Mouse (Mus musculus): ENCODE measurements around the gene Mob3a. TPM values are rescaled to one million over a fixed set of nuclear protein-coding genes. Genes with fewer than 3 reads are reported as not detected.

The Mob3a gene
- total RNA-seq, 1 experiment: 29.2 TPM

GRCm38 (mm10) chr10:80656863-80657623 lies 44.7 kb downstream of the Mob3a start, which contains the start of gene Btbd2:
Btbd2 (minus strand) TSS chr10:80657071.
- Histone ChIP-seq H3K27ac (ENCODE audit: insufficient read depth, low read depth, low read length, poor library complexity, severe bottlenecking) (peak within 1 kb of the TSS; percentile 83), H3K9me3 (ENCODE audit: control insufficient read depth, insufficient read depth, low read depth, low read length) (no peaks in the 10 kb centered on the region), H3K4me3 (ENCODE audit: insufficient read depth in 1 of 2, low read depth in 1 of 2, low read length in 2 of 2, poor library complexity in 1 of 2, severe bottlenecking in 1 of 2) (peak within 1 kb of the TSS; percentile 78 to 93), H3K9ac (ENCODE audit: insufficient read depth, low read depth, low read length, poor library complexity, severe bottlenecking) (peak within 1 kb of the TSS; percentile 77), H3K36me3 (ENCODE audit: control insufficient read depth, insufficient read depth, low read length, poor library complexity, severe bottlenecking) (no peaks in the 10 kb centered on the region; the same call in 1 of the 2 replicates), H3K4me1 (ENCODE audit: control insufficient read depth in 2 of 2, insufficient read depth in 2 of 2, low read length in 2 of 2, poor library complexity in 1 of 2) (peaks cover 2 to 22% of the 10 kb centered on the region in 2 experiments)
- TF ChIP-seq CHD2 (IDR thresholded peaks at IDR 0.05; ENCODE audit: low read depth, low read length) (no peak), MAFK (IDR thresholded peaks at IDR 0.05; ENCODE audit: insufficient read depth, low read depth, low read length) (no peak), HCFC1 (IDR thresholded peaks at IDR 0.05; ENCODE audit: borderline replicate concordance, insufficient read depth, low read length) (no peak), ZC3H11A (IDR thresholded peaks at IDR 0.05; ENCODE audit: borderline replicate concordance, low read depth, low read length) (no peak), ZNF384 (IDR thresholded peaks at IDR 0.05; ENCODE audit: low read depth, low read length) (no peak)
- peak; percentile 62 for DNase-seq (ENCODE audit: low read depth, low spot score)
- in situ Hi-C loops (cut with MboI; ENCODE audit: low sequenced_read_pairs in 2 of 2, unreplicated experiment in 2 of 2): no loop called here

DNA sequence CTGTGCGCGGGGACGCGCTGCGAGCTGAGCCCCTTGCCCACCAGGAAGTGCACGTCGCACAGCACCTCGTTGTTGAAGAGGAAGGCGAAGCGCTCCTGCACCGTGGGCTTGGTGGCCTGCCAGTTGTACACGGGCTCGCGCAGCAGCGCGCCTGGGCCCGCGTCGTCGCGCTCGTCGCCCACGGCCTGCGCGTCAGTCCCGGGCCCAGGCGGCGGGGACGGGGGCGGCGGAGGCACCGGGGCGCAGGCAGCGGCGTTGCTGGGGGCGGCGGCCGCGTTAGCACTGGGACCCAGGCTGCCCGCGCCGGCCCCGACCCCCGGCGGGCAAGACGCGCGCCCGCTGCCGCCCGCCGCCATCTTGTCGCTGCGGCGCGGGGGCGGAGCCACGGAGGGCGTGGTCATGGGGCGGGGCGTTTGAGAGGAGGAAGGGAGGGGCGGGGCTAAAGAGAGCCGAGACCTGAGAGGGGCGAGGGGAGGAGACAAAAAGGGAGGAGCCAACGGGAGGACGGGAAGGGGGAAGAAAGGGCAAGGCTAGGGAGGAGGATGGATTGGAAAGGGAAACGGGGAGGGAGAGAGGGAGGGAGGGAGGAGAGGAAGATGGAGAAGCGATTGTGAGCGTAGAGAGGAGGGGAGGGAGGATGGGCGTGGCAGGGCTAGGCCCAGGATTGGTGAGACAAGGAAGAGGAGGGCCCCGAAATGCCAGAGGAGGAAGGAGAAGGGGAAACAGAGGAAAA lies 45.5 kb downstream of the Mob3a start:
- no peaks in the 10 kb centered on the region for H3K9me3 ChIP-seq (ENCODE audit: control insufficient read depth, insufficient read depth, low read depth, low read length)
- peak; percentile 100 for DNase-seq (ENCODE audit: low read depth, low spot score)
- H3K9ac ChIP-seq (ENCODE audit: insufficient read depth, low read depth, low read length, poor library complexity, severe bottlenecking): peak overlapping the region; percentile 77
- H3K4me3 ChIP-seq (ENCODE audit: insufficient read depth in 1 of 2, low read depth in 1 of 2, low read length in 2 of 2, poor library complexity in 1 of 2, severe bottlenecking in 1 of 2): peak overlapping the region; percentile 78 to 93
- peak overlapping the region; percentile 83 for H3K27ac ChIP-seq (ENCODE audit: insufficient read depth, low read depth, low read length, poor library complexity, severe bottlenecking)
- TF ChIP-seq MAFK (IDR thresholded peaks at IDR 0.05; ENCODE audit: insufficient read depth, low read depth, low read length) (no peak), HCFC1 (IDR thresholded peaks at IDR 0.05; ENCODE audit: borderline replicate concordance, insufficient read depth, low read length) (no peak), CHD2 (IDR thresholded peaks at IDR 0.05; ENCODE audit: low read depth, low read length) (no peak), ZNF384 (IDR thresholded peaks at IDR 0.05; ENCODE audit: low read depth, low read length) (no peak)
- H3K4me1 ChIP-seq (ENCODE audit: control insufficient read depth in 2 of 2, insufficient read depth in 2 of 2, low read length in 2 of 2, poor library complexity in 1 of 2): peaks cover 2 to 22% of the 10 kb centered on the region in 2 experiments
- in situ Hi-C loops (cut with MboI; ENCODE audit: low sequenced_read_pairs in 2 of 2, unreplicated experiment in 2 of 2): no loop called here
- H3K36me3 ChIP-seq (ENCODE audit: control insufficient read depth, insufficient read depth, low read length, poor library complexity, severe bottlenecking): no peaks in the 10 kb centered on the region; the same call in 1 of the 2 replicates

- no peak overlapping the region for H3K27ac ChIP-seq (ENCODE audit: insufficient read depth, low read depth, low read length, poor library complexity, severe bottlenecking)
- TF ChIP-seq CHD2 (IDR thresholded peaks at IDR 0.05; ENCODE audit: low read depth, low read length) (no peak), ZNF384 (IDR thresholded peaks at IDR 0.05; ENCODE audit: low read depth, low read length) (no peak), HCFC1 (IDR thresholded peaks at IDR 0.05; ENCODE audit: borderline replicate concordance, insufficient read depth, low read length) (no peak), ZC3H11A (IDR thresholded peaks at IDR 0.05; ENCODE audit: borderline replicate concordance, low read depth, low read length) (no peak), MAFK (IDR thresholded peaks at IDR 0.05; ENCODE audit: insufficient read depth, low read depth, low read length) (no peak)
- no peaks in the 10 kb centered on the region for H3K9me3 ChIP-seq (ENCODE audit: control insufficient read depth, insufficient read depth, low read depth, low read length)
- DNase-seq (ENCODE audit: low read depth, low spot score): no peak
- in situ Hi-C loops (cut with MboI; ENCODE audit: low sequenced_read_pairs in 2 of 2, unreplicated experiment in 2 of 2): no loop called here
- H3K4me3 ChIP-seq (ENCODE audit: insufficient read depth in 1 of 2, low read depth in 1 of 2, low read length in 2 of 2, poor library complexity in 1 of 2, severe bottlenecking in 1 of 2): peak overlapping the region; percentile 78 to 93
- H3K4me1 ChIP-seq (ENCODE audit: control insufficient read depth in 2 of 2, insufficient read depth in 2 of 2, low read length in 2 of 2, poor library complexity in 1 of 2): peaks cover 2 to 22% of the 10 kb centered on the region in 2 experiments
- no peaks in the 10 kb centered on the region; the same call in 1 of the 2 replicates for H3K36me3 ChIP-seq (ENCODE audit: control insufficient read depth, insufficient read depth, low read length, poor library complexity, severe bottlenecking)
- H3K9ac ChIP-seq (ENCODE audit: insufficient read depth, low read depth, low read length, poor library complexity, severe bottlenecking): peak overlapping the region; percentile 77
Observed at GRCm38 (mm10) chr10:80655406-80656129, 46.2 kb downstream of the Mob3a start.

DNA sequence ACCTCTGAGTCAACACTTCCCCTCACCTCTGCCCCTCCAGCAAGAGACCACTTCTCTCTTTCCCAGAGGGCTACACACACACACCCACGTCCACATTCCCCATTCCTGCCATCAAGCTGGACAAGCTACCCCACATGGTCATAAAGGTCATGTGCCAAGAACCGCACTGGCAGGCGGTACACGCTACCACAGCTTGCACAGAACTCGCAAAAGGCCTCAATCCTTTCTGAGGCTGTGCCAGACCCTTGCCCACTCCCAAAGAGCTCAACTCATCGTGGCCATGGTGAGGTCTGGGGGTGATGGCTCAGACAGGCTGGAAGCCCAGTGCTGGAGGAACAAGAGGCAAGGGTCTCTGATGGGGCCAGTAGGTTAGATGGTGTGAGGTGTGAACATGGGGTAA lies 46.9 kb downstream of the Mob3a start:
- in situ Hi-C loops (cut with MboI; ENCODE audit: low sequenced_read_pairs in 2 of 2, unreplicated experiment in 2 of 2): no loop called here
- Histone ChIP-seq H3K9ac (ENCODE audit: insufficient read depth, low read depth, low read length, poor library complexity, severe bottlenecking) (no peak overlapping the region), H3K36me3 (ENCODE audit: control insufficient read depth, insufficient read depth, low read length, poor library complexity, severe bottlenecking) (no peaks in the 10 kb centered on the region; the same call in 1 of the 2 replicates), H3K4me3 (ENCODE audit: insufficient read depth in 1 of 2, low read depth in 1 of 2, low read length in 2 of 2, poor library complexity in 1 of 2, severe bottlenecking in 1 of 2) (no peak overlapping the region), H3K9me3 (ENCODE audit: control insufficient read depth, insufficient read depth, low read depth, low read length) (no peaks in the 10 kb centered on the region), H3K27ac (ENCODE audit: insufficient read depth, low read depth, low read length, poor library complexity, severe bottlenecking) (no peak overlapping the region), H3K4me1 (ENCODE audit: control insufficient read depth in 2 of 2, insufficient read depth in 2 of 2, low read length in 2 of 2, poor library complexity in 1 of 2) (peaks cover 2 to 22% of the 10 kb centered on the region in 2 experiments)
- no peak for DNase-seq (ENCODE audit: low read depth, low spot score)
- TF ChIP-seq ZNF384 (IDR thresholded peaks at IDR 0.05; ENCODE audit: low read depth, low read length) (no peak), ZC3H11A (IDR thresholded peaks at IDR 0.05; ENCODE audit: borderline replicate concordance, low read depth, low read length) (no peak), HCFC1 (IDR thresholded peaks at IDR 0.05; ENCODE audit: borderline replicate concordance, insufficient read depth, low read length) (no peak), MAFK (IDR thresholded peaks at IDR 0.05; ENCODE audit: insufficient read depth, low read depth, low read length) (no peak), CHD2 (IDR thresholded peaks at IDR 0.05; ENCODE audit: low read depth, low read length) (no peak)

All from ES-E14 (cell line).